Mouse (Mus musculus): Measurements from ENCODE around the gene Dstyk. TPM values are rescaled to one million over a fixed set of nuclear protein-coding genes. Genes with fewer than 3 reads are reported as not detected.
A peak's percentile ranks its signal among the peaks of the same experiment; 100 is the strongest.

Gene Dstyk
- total RNA-seq (2021), result 10 to 100 TPM; 44.3 to 45.2 TPM
- long read RNA-seq, experiment 1, full-length matches to known transcripts, result 17 of 37 reads
- long read RNA-seq, experiment 1, partial matches to known transcripts, result 7 of 37 reads
- long read RNA-seq, experiment 1, other reads (novel, unspliced or antisense), result 13 of 37 reads
- long read RNA-seq, experiment 2, full-length matches to known transcripts, result 3 of 18 reads
- long read RNA-seq, experiment 2, partial matches to known transcripts, result 4 of 18 reads
- long read RNA-seq, experiment 2, other reads (novel, unspliced or antisense), result 11 of 18 reads

DNA sequence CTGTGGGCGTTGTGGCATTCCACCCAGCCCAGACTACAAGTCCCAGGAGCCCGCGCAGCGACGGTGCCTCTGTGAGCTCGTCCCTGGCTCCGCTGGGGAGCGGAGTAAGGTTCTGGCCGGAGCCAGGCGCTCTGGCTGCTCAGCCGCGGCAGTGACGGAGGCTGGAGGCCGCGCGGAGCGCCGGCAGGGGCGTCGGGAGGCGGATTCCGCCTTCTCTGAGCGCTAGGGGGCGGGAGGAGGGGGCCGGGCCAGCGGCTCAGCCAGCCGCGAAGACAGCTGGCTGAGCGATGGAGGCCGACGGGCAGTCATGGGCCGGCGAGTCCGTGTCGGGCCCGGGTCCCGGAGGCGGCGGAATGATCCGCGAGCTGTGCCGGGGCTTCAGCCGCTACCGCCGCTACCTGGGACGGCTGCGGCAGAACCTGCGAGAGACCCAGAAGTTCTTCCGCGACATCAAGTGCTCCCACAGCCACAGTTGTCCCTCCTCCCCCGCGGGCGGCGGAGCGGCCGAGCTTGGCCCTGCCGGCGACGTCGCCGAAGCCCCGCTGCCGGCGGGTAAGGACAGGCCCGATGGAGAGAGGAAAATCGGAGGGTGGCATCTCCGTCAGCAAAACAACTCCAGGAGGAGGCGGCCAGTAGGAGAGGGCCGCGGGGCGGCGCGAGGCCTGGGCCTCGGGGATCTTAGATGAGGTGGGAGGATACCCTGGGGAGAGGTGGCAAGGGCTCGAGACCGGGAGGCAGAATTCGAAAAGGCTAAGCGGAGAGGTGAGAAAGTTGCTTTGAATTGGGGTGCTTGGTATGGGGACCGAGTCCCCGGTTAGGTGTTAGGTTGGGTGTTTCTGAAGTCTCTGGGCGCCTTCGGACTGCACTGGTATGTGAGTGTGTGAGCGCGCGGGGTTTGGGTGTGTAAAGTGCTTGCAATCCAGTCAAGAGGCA, at the start of gene Dstyk:
Gene Dstyk (plus strand): TSS at position 237 of the 933 bp plus-strand sequence.
- DNase-seq (ENCODE audit: low spot score in 2 of 2), result peak; percentile 85 to 93

- DNase-seq (ENCODE audit: low spot score in 2 of 2), result peak; percentile 83 to 91
Measured at GRCm38 (mm10) chr1:132367692-132368506, 49.5 kb upstream of the Dstyk start.

DNA sequence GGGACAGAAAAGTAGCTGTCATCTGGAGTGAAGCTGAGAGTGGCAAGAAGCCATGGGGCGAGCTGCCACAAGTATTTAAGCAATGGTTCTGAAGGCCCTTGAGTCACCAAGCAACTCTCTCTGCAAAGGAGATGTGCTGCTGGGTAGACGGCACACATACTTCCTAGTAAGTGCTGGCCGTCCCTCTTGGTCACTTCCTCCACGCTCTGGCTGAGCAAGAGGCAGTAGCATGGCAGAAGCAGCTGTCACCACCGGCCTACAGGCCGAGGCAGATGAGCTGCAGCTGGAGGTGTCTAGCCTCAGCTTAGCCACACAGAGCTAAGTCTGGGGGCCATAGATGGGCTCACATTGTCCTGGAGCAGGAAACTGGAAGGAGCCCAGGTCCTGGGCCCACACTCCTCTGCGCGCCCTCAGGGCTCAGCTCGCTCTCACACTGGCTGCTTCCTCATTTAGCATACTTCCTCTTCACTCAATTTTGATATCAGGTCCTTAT, 46.6 kb upstream of the Dstyk start:
- DNase-seq (ENCODE audit: low spot score in 2 of 2), result no peak

DNA sequence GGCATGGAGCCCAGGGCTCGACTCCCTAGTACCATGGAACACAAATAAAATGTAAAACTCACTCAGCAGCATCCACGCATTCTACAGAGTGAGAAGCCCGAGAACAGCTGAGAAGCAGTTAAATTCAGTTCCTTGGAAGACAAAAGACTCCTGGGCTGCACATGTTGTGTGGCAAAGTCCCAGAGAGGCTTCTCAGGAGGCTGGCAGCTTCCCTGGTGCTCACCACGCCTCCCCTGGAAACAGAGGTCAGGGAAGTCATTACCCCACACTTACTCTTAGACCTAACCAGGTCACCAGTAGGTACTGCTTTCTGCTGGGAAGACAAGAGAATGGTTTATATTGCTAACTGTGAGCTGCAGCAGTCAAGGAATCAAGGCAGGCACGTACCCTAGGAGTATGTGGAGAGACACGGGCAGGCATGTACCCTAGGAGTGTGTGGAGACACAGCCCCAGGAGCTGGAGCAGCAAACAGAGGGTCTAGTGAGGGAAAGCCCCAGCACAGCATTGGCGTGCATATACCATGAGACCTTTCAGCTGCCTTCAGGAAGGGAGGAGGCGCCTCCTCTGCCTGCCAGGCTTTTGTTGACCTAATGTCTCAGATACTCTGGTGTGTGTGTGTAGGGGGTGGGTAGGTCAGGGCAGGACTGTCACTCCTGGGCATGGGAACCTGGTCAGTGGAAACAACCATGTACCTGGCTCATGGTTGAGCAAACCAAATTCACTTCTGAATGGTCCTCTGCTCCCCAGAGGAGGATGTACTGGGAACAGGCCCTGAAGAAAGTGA, 45.9 kb upstream of the Dstyk start:
- no peak for DNase-seq (ENCODE audit: low spot score in 2 of 2)

GRCm38 (mm10) chr1:132372354-132372753, 45.0 kb upstream of the Dstyk start:
- DNase-seq (ENCODE audit: low spot score in 2 of 2), result no peak

- no peak for DNase-seq (ENCODE audit: low spot score in 2 of 2)
Measured at GRCm38 (mm10) chr1:132372896-132373534, 44.3 kb upstream of the Dstyk start.

GRCm38 (mm10) chr1:132374140-132374872, 43.0 kb upstream of the Dstyk start:
- DNase-seq (ENCODE audit: low spot score in 2 of 2), result no peak

- no peak for DNase-seq (ENCODE audit: low spot score in 2 of 2)
Measured at GRCm38 (mm10) chr1:132374873-132375244, 42.5 kb upstream of the Dstyk start.

- no peak for DNase-seq (ENCODE audit: low spot score in 2 of 2)
Measured at GRCm38 (mm10) chr1:132375256-132375655, 42.1 kb upstream of the Dstyk start.

DNA sequence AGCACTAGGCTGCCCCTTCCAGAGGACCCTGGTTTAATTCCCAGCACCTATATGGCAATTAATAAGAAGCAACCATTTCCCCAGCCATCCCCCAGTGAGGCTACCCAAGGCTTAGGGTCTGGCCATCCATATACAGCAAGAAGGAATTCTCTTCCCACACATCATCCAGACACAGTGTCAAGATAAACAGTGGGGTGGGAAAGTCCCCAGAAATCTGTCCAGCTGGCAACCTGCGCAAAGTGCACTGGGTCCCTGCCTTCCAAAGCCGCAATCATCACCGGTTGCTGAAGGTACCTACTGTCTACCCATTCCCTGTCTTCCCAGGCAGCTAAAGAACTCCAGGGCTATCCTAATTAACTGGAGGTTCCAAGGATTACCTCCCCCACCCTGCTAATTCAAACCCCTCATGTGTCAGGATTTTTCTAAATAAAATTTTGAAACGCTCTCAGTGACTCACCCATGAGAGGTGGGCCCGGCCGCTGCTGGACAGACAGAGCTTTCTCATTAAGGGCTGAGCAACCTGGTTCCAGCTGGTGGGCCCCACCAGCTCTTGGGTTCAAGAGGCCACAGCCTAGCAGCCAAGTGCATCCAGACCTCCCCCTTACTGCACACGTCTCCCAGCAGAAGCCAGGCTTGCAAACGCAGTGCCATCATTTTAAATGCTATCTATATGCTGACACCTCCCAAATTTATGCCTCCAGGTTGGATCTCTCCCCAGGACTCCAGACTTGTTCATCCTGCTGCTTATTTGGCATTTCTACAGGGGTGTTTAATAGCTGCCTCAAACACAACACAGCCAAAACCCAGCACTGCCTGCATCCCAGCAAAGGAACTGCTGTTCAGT, 40.9 kb upstream of the Dstyk start:
- no peak for DNase-seq (ENCODE audit: low spot score in 2 of 2)

DNA sequence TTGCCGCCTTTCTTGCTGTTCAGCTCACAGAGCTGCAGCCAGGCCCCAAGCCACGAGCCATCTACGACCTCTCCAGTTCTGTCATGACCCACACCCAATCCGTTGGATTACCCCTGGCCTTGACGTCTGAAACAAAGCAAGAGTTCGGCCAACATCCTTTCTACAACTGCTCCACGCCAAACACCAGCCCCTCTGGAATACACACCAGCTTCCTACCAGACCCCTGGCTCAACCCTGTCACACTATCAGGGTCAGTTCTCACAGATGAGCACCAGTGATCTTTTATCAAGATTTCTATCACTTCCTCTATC, 40.3 kb upstream of the Dstyk start:
- DNase-seq (ENCODE audit: low spot score in 2 of 2), result no peak

GRCm38 (mm10) chr1:132377811-132378210, 39.5 kb upstream of the Dstyk start:
- DNase-seq (ENCODE audit: low spot score in 2 of 2), result no peak

- no peak for DNase-seq (ENCODE audit: low spot score in 2 of 2)
Measured at GRCm38 (mm10) chr1:132380550-132381100, 36.7 kb upstream of the Dstyk start.

DNA sequence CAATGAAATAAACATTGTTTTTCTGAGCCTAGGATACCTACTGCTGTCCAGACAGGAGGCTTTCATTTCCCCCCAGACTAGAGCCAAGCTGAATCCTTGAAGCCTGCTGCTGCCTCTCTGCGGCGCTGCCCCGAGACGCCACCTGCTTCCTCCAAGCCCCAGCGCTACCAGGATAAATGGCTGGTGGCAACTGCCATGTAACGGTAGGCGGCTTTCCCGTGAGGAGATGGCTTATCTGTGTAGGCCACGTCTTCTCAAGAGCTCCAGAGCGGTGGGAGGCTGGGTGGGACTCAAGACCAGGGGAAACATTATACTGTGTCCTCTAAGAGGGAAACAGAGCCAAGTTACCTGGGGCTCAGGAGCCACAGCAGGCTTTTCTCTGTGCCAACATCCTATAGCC, 35.4 kb upstream of the Dstyk start:
- DNase-seq (ENCODE audit: low spot score in 2 of 2), result no peak

GRCm38 (mm10) chr1:132384001-132384554, 33.3 kb upstream of the Dstyk start:
- DNase-seq (ENCODE audit: low spot score in 2 of 2), result peak; percentile 56 to 61

- DNase-seq (ENCODE audit: low spot score in 2 of 2), result no peak
Measured at GRCm38 (mm10) chr1:132385266-132385665, 32.1 kb upstream of the Dstyk start.

DNA sequence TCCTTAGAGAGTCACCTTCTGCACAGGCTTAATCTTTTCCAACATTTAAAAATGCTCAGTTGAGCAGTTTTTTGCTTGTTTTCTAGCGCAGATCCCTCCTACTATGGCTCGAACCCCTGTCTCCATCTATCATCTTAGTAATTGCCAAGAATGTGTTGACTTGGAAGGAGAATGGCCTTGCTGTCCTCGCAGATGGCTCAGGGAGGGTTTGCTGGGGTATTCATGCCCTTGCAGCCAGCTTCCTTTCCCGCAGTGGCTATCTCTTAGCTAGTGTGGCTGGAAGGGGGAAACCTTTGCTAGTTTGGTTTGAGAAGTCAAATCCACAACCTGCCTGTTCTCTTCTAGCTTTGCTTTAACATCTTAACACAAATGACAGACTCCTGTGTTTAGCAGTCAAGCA, 31.6 kb upstream of the Dstyk start:
- no peak for DNase-seq (ENCODE audit: low spot score in 2 of 2)

DNA sequence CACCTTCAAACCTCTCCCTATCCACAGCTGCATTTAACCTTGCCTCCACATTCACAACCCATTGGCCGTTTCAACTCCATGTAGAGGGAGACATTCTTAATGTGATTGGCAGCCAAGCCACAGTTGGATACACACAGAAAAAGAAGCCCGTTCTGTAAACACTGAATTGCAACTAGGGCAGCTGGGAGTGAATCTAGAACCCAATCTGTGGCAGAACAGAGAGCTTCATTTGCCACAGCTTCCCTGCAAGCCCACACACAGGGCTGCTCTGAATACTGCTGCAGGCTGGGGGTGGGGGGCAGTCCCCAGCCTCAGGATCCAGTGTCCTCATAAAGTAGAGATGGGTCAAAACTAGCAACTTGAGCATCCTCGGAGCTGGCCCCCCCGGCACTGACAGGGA, 31.1 kb upstream of the Dstyk start:
- DNase-seq (ENCODE audit: low spot score in 2 of 2), result no peak
